Mouse (Mus musculus): ENCODE results near the gene Vps45. TPM values are rescaled to one million over a fixed set of nuclear protein-coding genes. Genes with fewer than 3 reads are reported as not detected.
"Not testable (repeated sequence)": the region's sequence is repeated elsewhere in the genome, so short reads cannot be mapped to it uniquely, and the experiment has no call there.

Vps45 gene
- polyA plus RNA-seq, 1 experiment from 2014 or later = 45.4 TPM

- Histone ChIP-seq H3K27me3 (no peaks in the 10 kb centered on the region), H3K36me3 (peaks cover 17% of the 10 kb centered on the region), H3K9ac (no peak overlapping the region), H3K4me3 (no peak overlapping the region), H3K9me3 (replicated peaks) (no peaks in the 10 kb centered on the region), H3K27ac (no peak overlapping the region), H3K4me2 (replicated peaks) (no peak overlapping the region), H3K4me1 (no peaks in the 10 kb centered on the region)
- no peak for ATAC-seq (ENCODE audit: low FRiP score)
- 83% methylated on average over 4 of the region's 4 CpGs for WGBS
These were observed 7.1 kb downstream of the Vps45 start for GRCm38 (mm10) chr3:96051186-96051585.

- H3K27me3 ChIP-seq = no peaks in the 10 kb centered on the region
- H3K9ac ChIP-seq = no peak overlapping the region
- no peak overlapping the region for H3K4me2 ChIP-seq (replicated peaks)
- no peaks in the 10 kb centered on the region for H3K9me3 ChIP-seq (replicated peaks)
- H3K27ac ChIP-seq = no peak overlapping the region
- peaks cover 21% of the 10 kb centered on the region for H3K36me3 ChIP-seq
- ATAC-seq (ENCODE audit: low FRiP score) = no peak
- H3K4me3 ChIP-seq = no peak overlapping the region
- WGBS = 72% methylated on average over 7 of the region's 7 CpGs
- no peaks in the 10 kb centered on the region for H3K4me1 ChIP-seq
These were observed 7.5 kb downstream of the Vps45 start for GRCm38 (mm10) chr3:96050779-96051178.

DNA sequence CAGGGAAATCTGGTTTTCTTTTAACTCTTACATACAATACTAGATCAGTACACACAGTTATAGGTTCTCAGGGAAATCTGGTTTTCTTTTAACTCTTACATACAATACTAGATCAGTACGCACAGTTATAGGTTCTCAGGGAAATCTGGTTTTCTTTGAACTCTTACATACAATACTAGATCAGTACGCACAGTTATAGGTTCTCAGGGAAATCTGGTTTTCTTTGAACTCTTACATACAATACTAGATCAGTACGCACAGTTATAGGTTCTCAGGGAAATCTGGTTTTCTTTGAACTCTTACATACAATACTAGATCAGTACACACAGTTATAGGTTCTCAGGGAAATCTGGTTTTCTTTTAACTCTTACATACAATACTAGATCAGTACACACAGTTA, 13.7 kb downstream of the Vps45 start:
- H3K4me3 ChIP-seq; ATAC-seq (ENCODE audit: low FRiP score); H3K4me2 ChIP-seq (replicated peaks); H3K27ac ChIP-seq; H3K9ac ChIP-seq; H3K27me3 ChIP-seq; H3K4me1 ChIP-seq; H3K9me3 ChIP-seq (replicated peaks): not testable (repeated sequence)
- H3K36me3 ChIP-seq = peaks cover 28% of the 10 kb centered on the region
- 87% methylated on average over 3 of the region's 3 CpGs for WGBS

DNA sequence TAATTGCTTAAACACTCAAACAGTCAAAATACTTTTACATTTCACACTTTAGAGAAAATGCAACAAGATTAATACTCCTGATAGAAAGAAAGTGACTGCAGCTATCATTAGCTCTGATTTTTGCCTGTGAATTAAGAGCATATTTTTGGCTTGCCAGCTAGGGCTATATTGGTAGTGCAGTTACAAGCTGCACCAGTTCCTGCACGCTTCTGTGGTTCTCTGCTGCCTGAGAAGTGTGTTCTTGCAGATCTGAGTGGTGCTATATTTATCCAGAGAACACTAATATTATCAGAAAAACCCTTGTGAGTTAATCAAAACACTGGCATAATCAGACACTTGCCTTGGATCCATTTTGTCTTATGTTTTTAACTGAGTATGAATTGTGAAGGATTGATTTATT, 15.2 kb downstream of the Vps45 start:
- Histone ChIP-seq H3K9me3 (replicated peaks) (no peaks in the 10 kb centered on the region), H3K4me3 (no peak overlapping the region), H3K27me3 (no peaks in the 10 kb centered on the region), H3K4me1 (no peaks in the 10 kb centered on the region), H3K27ac (no peak overlapping the region), H3K4me2 (replicated peaks) (no peak overlapping the region), H3K9ac (no peak overlapping the region), H3K36me3 (peaks cover 28% of the 10 kb centered on the region)
- 76% methylated on average over 1 of the region's 1 CpGs for WGBS
- ATAC-seq (ENCODE audit: low FRiP score) = no peak

GRCm38 (mm10) chr3:96041079-96041478, 17.2 kb downstream of the Vps45 start:
- ATAC-seq (ENCODE audit: low FRiP score) = no peak
- H3K27me3 ChIP-seq = no peaks in the 10 kb centered on the region
- no peaks in the 10 kb centered on the region for H3K9me3 ChIP-seq (replicated peaks)
- H3K9ac ChIP-seq = no peak overlapping the region
- no peak overlapping the region for H3K27ac ChIP-seq
- peaks cover 21% of the 10 kb centered on the region for H3K36me3 ChIP-seq
- no peaks in the 10 kb centered on the region for H3K4me1 ChIP-seq
- WGBS = 93% methylated on average over 6 of the region's 6 CpGs
- H3K4me3 ChIP-seq = no peak overlapping the region
- H3K4me2 ChIP-seq (replicated peaks) = no peak overlapping the region

DNA sequence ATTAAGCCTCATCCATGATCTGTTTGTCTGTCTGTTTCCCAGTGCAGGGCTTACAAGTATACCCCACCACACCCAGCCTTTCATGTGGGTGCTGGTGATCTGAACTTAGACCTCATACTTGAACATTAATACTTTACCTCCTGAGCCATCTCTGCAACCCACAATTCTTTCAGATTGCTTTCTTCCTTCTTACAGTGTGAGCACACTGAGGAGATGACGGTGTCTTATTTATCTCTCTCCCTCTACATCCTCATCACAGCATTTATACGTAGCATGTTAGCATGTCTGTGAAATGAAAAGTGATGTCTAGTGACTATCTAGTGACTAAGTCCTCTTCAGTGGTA, 17.6 kb downstream of the Vps45 start:
- Histone ChIP-seq H3K27me3 (no peaks in the 10 kb centered on the region), H3K9ac (no peak overlapping the region), H3K36me3 (peaks cover 17% of the 10 kb centered on the region), H3K9me3 (replicated peaks) (no peaks in the 10 kb centered on the region), H3K27ac (no peak overlapping the region), H3K4me2 (replicated peaks) (no peak overlapping the region), H3K4me1 (no peaks in the 10 kb centered on the region), H3K4me3 (no peak overlapping the region)
- 94% methylated on average over 2 of the region's 2 CpGs for WGBS
- ATAC-seq (ENCODE audit: low FRiP score) = no peak

DNA sequence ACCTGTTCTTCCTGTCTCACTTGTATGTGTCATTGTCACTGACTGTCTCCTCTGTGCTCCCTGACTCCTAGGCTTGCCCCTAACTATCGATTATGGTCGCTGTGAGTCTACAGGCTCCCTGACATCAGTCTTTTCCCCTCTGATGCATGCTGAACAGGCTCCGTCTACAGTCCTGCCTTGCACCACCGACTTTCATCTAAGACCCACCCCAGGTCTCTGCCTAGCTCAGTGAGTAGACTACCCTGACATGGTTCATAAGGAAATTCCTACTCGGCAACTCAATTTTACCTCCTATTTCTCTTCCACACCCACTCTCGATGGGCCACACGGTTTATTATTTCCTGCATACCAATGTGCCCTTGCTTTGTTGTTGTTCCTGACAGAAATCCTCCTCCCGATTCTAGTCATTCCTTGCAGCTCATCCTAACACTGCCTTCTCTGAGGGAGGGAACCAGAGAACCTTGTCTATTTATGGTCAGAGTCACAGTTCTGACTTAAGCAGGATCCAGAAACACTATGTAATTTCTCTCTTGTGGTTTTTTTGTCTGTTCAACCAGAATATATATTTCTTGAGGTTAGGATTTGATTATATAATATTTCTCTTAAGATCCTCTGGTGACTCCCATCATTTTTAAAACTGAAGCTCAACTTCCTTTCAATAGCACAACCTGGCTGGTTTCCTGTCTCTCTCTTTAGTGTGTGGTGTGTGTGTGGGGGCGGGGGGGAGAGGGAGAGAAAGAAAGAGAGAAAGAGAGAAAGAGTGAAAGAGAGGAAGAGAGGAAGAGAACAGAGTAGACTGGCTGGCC, 18.2 kb downstream of the Vps45 start:
- peaks cover 14% of the 10 kb centered on the region for H3K36me3 ChIP-seq
- no peaks in the 10 kb centered on the region for H3K9me3 ChIP-seq (replicated peaks)
- WGBS = 83% methylated on average over 8 of the region's 9 CpGs
- H3K9ac ChIP-seq = no peak overlapping the region
- no peaks in the 10 kb centered on the region for H3K4me1 ChIP-seq
- ATAC-seq (ENCODE audit: low FRiP score) = no peak
- H3K4me2 ChIP-seq (replicated peaks) = no peak overlapping the region
- no peak overlapping the region for H3K4me3 ChIP-seq
- no peak overlapping the region for H3K27ac ChIP-seq
- no peaks in the 10 kb centered on the region for H3K27me3 ChIP-seq

- no peak overlapping the region for H3K4me2 ChIP-seq (replicated peaks)
- no peak overlapping the region for H3K27ac ChIP-seq
- H3K9ac ChIP-seq = no peak overlapping the region
- H3K36me3 ChIP-seq = peaks cover 13% of the 10 kb centered on the region; the same call in 1 of the 2 replicates
- WGBS = 97% methylated on average over 4 of the region's 4 CpGs
- no peak overlapping the region for H3K4me3 ChIP-seq
- ATAC-seq (ENCODE audit: low FRiP score) = no peak
- no peaks in the 10 kb centered on the region for H3K4me1 ChIP-seq
- H3K27me3 ChIP-seq = no peaks in the 10 kb centered on the region
- no peaks in the 10 kb centered on the region for H3K9me3 ChIP-seq (replicated peaks)
These were observed 19.4 kb downstream of the Vps45 start for GRCm38 (mm10) chr3:96038851-96039250.

DNA sequence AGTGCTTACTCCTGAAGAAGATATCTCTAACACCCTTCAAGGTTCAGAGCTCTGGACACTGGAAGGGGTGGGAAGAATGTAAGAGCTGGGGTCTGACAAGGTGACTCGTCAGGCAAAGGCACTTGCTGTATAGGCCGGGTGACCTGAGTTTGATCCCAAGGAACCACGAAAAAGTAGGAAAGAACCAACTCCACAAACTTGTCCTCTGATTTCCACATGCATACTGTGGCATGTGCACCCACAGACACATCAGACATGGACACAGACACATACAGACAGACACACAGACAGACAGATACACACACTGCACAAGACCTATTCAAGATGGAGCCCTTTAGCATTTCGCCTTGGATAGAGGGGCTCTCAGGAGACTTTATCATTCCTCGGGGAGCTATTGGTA, 20.1 kb downstream of the Vps45 start:
- H3K36me3 ChIP-seq = peaks cover 18% of the 10 kb centered on the region; the same call in 1 of the 2 replicates

DNA sequence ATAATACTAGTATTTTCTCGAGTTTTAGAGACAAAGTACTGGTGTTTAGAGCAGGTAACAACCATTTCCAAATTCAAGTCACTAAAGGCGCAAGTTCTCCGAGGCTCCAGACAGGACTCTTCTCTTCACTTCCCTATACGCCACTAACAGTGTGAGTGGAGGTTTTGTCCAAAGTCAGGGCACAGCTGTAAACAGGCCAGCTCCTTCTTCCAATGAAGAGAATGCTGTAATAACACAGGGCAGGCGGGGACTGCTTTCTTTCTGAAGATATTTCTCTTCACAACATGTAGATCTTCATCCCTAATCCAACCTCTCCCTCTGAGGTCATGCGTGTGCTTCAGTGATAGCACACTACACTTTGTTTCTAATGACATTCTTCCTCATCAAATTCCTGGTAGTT, 21.5 kb downstream of the Vps45 start:
- ATAC-seq (ENCODE audit: low FRiP score) = no peak
- peaks cover 29% of the 10 kb centered on the region; the same call in 1 of the 2 replicates for H3K36me3 ChIP-seq
- H3K4me2 ChIP-seq (replicated peaks) = no peak overlapping the region
- WGBS = 93% methylated on average over 6 of the region's 6 CpGs
- no peaks in the 10 kb centered on the region for H3K27me3 ChIP-seq
- no peak overlapping the region for H3K9ac ChIP-seq
- no peak overlapping the region for H3K4me3 ChIP-seq
- no peaks in the 10 kb centered on the region for H3K9me3 ChIP-seq (replicated peaks)
- H3K27ac ChIP-seq = no peak overlapping the region
- H3K4me1 ChIP-seq = no peaks in the 10 kb centered on the region

More for the DNA sequence above, 20.1 kb downstream of the Vps45 start:
- no peak for ATAC-seq (ENCODE audit: low FRiP score)
- H3K27me3 ChIP-seq = no peaks in the 10 kb centered on the region
- 86% methylated on average over 5 of the region's 5 CpGs for WGBS
- H3K4me3 ChIP-seq = no peak overlapping the region
- no peaks in the 10 kb centered on the region for H3K9me3 ChIP-seq (replicated peaks)
- no peak overlapping the region for H3K4me2 ChIP-seq (replicated peaks)
- H3K4me1 ChIP-seq = no peaks in the 10 kb centered on the region
- no peak overlapping the region for H3K27ac ChIP-seq
- H3K9ac ChIP-seq = no peak overlapping the region

DNA sequence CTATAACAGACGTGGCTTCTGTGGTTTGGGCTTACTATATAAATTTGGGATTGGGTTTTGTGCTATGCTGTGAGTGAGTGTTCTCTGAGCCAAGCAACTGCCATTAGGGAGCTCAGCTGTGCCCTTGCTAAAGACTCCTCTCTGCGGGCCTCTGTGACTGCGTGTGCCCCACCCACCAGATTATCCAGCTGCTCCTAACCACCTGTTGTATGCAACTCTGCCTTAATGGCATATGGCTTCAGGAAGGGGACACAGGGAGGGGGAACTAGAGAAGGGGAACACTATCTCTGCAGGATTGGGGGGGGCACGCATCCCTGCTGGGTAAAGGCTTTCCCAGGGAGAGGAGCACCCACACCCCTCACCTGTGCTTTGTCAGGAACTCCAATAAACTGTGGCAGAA, 25.2 kb downstream of the Vps45 start:
- Histone ChIP-seq H3K27ac (no peak overlapping the region), H3K4me3 (no peak overlapping the region), H3K9ac (no peak overlapping the region), H3K27me3 (no peaks in the 10 kb centered on the region), H3K4me1 (no peaks in the 10 kb centered on the region), H3K9me3 (replicated peaks) (no peaks in the 10 kb centered on the region), H3K4me2 (replicated peaks) (no peak overlapping the region), H3K36me3 (peaks cover 39% of the 10 kb centered on the region; the same call in 1 of the 2 replicates)
- 82% methylated on average over 4 of the region's 4 CpGs for WGBS
- ATAC-seq (ENCODE audit: low FRiP score) = no peak

GRCm38 (mm10) chr3:96032652-96033017, 25.6 kb downstream of the Vps45 start:
- no peak for ATAC-seq (ENCODE audit: low FRiP score)
- H3K27ac ChIP-seq = no peak overlapping the region
- H3K4me2 ChIP-seq (replicated peaks) = no peak overlapping the region
- H3K27me3 ChIP-seq = no peaks in the 10 kb centered on the region
- no peaks in the 10 kb centered on the region for H3K9me3 ChIP-seq (replicated peaks)
- no peak overlapping the region for H3K4me3 ChIP-seq
- H3K4me1 ChIP-seq = no peaks in the 10 kb centered on the region
- peaks cover 39% of the 10 kb centered on the region; the same call in 1 of the 2 replicates for H3K36me3 ChIP-seq
- WGBS = 93% methylated on average over 6 of the region's 6 CpGs
- no peak overlapping the region for H3K9ac ChIP-seq

GRCm38 (mm10) chr3:96031991-96032651, 26.1 kb downstream of the Vps45 start:
- H3K9me3 ChIP-seq (replicated peaks) = no peaks in the 10 kb centered on the region
- no peaks in the 10 kb centered on the region for H3K27me3 ChIP-seq
- no peak overlapping the region for H3K27ac ChIP-seq
- H3K4me1 ChIP-seq = no peaks in the 10 kb centered on the region
- no peak overlapping the region for H3K4me2 ChIP-seq (replicated peaks)
- H3K36me3 ChIP-seq = peaks cover 39% of the 10 kb centered on the region; the same call in 1 of the 2 replicates
- ATAC-seq (ENCODE audit: low FRiP score) = no peak
- no peak overlapping the region for H3K4me3 ChIP-seq
- 84% methylated on average over 6 of the region's 6 CpGs for WGBS
- no peak overlapping the region for H3K9ac ChIP-seq

All from hindbrain, embryonic 12.5 days (tissue).